Mouse (Mus musculus) left cerebral cortex, adult 2 months (tissue): ENCODE data around the gene Dnajc19. TPM values are rescaled to one million over a fixed set of nuclear protein-coding genes. Genes with fewer than 3 reads are reported as not detected.
"Not testable (repeated sequence)": the region's sequence is repeated elsewhere in the genome, so short reads cannot be mapped to it uniquely, and the experiment has no call there.

Source experiments
- DNase-seq, 2 experiments: peaks; one replicate each; pipeline ENCODE4 v3.0.0; 2021 to 2022; ENCODE audit warnings: low spot score in 2 of 2, mixed read lengths in 1 of 2; ENCODE audit errors: extremely low spot score in 1 of 2
- H3K27ac ChIP-seq: fragments of 200-600 bp; 2 replicates; pipeline ENCODE4 v1.8.1; 2022
- H3K4me3 ChIP-seq: fragments of 200-600 bp; 2 replicates; pipeline ENCODE4 v1.8.1; 2022
- CTCF ChIP-seq: fragments of 200-600 bp; IDR thresholded peaks from 2 replicates; pipeline ENCODE4 v1.8.1; 2022; ENCODE audit warnings: antibody characterized with exemption, mild to moderate bottlenecking, moderate library complexity
- intact Hi-C: fragments of 180-260 bp; cut with DNase I; formaldehyde crosslinking; loops from one replicate; pipeline ENCODE4 v1.15.1; 2025
- total RNA-seq, 2 experiments: library from RNA; stranded (reverse); gene quantifications; 2 replicates each; pipeline ENCODE4 v1.2.3; 2021

The Dnajc19 gene
- total RNA-seq, 2 experiments from 2014 or later = 39.9 to 48.8 TPM

DNA sequence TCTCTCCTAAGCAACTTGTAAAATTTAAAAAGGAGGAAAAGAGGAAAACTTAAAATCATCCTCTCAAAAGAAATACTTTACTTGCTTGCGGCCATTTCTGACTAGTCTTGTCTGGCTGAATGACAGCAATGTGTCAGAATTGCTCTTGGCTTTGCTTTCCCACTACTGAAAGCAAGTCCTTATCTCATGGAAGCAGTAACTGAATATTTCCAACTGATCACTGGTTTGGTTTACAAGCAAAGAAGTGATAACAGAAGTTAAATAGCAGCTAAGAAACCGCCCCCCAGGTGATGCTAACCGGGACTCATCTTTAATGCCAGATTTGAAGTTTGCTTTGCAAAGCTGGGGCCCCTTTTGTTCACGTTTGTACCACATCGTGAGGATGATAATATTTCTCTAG, 2.5 kb upstream of the Dnajc19 start:
- DNase-seq = no peak
- intact Hi-C loops = loop anchor here (5.0 to 10.0 kb wide), 2 partner anchors 126 to 1401 kb away; no protein-coding TSS in a partner anchor
- H3K4me3 ChIP-seq = no peak overlapping the region
- no peak for TF ChIP-seq CTCF
- H3K27ac ChIP-seq = no peak overlapping the region

DNA sequence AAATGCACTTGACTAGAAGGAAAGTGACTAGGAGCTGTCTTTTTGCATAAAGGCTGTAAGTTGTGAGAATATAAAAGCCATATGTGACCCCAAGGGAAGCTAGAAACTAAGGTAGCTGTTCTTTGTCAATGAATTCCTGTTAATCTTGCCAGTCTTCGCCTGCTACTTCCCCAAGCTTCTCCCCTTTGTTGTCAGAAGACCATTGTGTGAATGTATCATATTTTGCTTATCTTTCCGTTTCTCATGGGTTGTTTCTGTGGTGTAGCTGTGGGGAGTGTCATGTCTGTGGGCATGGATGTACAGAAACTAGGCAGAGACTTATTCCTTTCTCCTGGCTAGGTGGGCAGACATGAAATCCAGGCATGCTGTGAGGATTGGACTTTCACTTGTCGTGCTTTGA, 808 bp upstream of the Dnajc19 start:
- no peak for TF ChIP-seq CTCF
- intact Hi-C loops = loop anchor here (1.0 to 10.0 kb wide), 3 partner anchors 116 to 1403 kb away; no protein-coding TSS in a partner anchor
- DNase-seq = no peak
- H3K4me3 ChIP-seq = peak overlapping the region; percentile 65
- H3K27ac ChIP-seq = peak overlapping the region; percentile 78

DNA sequence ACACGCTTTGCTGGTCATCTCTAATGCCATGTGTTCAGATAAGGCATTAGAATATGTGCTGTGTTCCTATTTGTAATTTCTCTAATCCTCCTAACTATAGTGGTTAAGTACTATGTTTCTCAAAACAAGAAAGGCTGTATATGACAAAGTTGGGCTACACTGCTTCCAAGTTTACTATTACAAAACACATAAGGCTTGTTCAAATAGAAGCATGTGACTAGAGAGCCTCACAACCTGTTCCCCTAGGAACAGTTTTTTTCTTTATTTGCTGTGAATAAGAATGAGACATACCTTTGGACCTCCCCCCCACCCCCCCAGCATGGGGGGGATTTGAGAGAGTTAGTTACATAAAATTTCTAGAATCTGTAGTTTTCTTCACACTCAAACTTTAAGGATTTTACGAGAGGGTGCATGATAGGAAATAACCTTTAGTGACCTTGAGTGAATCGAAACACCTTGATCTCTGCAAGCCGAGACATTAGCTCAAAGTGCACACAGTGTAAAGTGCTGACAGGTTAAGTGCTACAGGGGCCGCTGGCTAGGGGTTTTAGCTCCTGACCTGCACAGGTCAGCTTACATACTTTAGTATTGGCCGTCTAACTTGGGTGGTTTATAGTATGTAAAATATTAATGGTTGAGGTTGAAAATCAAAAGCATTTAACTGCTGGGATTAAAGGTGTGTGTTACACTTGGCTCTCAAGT, 4.9 kb downstream of the Dnajc19 start:
- no peak for TF ChIP-seq CTCF
- intact Hi-C loops = no loop called here
- no peak overlapping the region for H3K27ac ChIP-seq
- H3K4me3 ChIP-seq = no peak overlapping the region
- DNase-seq = no peak

DNA sequence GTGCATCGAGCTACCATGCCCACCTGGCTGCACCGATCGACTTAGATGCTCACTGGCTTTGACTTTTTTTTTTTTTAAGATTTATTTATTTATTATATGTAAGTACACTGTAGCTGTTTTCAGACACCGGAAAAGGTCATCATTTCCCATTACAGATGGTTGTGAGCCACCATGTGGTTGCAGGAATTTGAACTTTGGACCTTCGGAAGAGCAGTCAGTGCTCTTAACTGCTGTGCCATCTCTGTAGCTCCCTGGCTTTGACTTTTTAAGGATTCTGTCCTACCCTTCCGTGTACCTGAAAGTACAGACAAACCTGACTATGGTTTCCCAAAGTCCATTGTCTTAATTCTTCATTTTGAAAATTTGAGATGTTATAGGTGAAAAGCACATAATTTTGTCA, 8.4 kb downstream of the Dnajc19 start:
- intact Hi-C loops = no loop called here
- no peak for DNase-seq
- Histone ChIP-seq H3K4me3 (no peak overlapping the region), H3K27ac (no peak overlapping the region)
- no peak for TF ChIP-seq CTCF

DNA sequence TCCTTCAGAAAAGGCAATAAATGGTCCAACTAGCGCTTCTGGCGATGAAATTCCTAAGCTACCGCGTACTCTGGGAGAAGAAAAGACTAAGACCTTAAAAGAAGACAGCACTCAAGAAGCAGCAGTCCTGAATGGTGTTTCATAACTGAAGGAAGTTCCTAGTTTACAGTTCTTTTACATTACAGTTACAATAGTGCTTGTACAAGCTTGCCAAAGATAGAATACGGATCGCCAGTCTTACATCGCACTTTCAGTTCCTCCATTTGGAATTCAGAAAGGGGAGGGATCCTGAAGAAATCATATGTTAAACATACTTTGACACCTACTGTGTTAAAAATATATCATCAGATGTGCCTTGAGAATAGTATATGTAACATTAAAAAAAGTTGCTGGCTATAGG, 12.2 kb downstream of the Dnajc19 start:
- H3K4me3 ChIP-seq, intact Hi-C loops, DNase-seq, H3K27ac ChIP-seq: not testable (repeated sequence)

DNA sequence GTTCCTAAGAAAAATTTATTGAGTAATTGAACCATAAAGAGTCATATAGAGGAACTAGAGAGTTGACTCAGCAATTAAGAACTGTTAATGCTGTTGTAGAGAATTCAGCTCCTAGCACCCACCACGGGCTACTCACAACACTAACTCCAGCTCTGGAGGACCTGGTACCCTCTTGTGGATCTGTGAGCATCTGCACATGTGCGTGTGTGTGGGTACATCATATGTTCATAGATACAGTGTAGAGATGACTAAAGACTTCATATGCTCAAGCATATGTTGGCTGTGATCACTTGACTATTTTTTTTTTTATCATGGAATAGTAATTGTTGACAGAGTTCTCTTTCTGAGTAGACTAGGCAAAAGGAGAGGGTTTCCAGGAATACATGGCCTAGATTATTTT, 18.8 kb downstream of the Dnajc19 start:
- no peak for DNase-seq
- intact Hi-C loops = no loop called here
- TF ChIP-seq CTCF = no peak
- no peak overlapping the region for H3K4me3 ChIP-seq
- no peak overlapping the region for H3K27ac ChIP-seq

DNA sequence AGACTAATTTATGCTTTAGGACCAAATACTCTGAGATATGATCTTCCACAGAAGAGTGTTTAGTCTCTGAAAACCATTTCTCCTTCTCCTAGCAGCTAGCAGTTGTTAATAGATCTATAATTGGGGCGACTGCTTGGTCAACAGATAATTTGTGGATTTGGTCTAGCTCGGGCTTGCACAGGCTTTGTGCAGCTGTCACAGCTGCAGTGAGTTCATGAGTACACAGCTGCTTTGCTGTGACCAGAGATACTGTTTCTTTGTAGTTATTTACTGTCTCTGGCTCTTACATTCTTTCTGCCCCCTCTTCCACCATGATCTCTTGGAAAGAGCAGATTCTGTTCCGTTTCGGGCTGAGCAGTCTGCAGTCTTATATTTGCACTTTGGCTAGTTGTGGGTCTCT, 39.1 kb downstream of the Dnajc19 start:
- DNase-seq = no peak
- intact Hi-C loops = loop anchor here (10.0 kb wide), 1 partner anchor 207 kb away; no protein-coding TSS in a partner anchor
- Histone ChIP-seq H3K4me3 (no peak overlapping the region), H3K27ac (no peak overlapping the region)
- TF ChIP-seq CTCF = no peak

DNA sequence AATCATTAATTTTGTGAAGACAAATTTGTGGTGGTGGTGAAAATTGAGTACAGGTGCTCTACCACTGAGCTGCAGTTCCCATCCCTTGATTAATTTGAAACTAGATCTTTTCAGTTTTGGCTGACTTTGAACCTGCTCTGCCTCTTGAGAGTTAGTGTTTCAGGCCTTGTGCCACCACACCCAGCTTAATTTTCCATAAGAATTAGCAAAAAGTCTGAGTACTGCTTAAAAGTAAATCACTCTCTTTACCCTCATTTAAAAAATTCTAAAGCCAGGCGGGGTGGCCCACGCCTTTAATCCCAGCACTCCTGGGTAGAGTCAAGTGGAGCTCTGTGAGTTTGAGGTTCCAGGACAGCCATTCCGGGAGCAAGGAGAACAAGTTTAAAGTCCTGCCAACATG, 45.4 kb downstream of the Dnajc19 start:
- no peak for DNase-seq
- H3K4me3 ChIP-seq = no peak overlapping the region
- H3K27ac ChIP-seq = no peak overlapping the region
- no peak for TF ChIP-seq CTCF
- intact Hi-C loops = no loop called here

DNA sequence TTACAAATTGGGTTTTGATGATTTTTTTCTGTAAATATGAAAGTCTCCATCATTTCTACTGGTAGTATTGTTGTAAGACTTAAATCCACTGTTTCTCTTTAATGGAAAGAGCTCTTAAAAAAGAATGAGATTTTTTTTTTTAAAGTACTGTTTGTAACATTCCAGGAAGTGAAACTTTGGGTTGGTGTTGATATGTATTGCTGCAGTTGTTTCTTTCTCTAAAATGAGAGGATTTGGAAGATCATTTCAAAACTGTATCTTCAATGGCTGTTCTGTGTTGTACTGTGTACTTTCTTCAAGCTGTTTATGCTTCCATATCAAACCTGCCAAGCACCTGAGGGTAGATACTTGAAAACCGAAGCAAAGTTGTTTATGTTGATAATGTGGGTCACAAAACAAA, 46.3 kb downstream of the Dnajc19 start:
- no peak for DNase-seq
- H3K4me3 ChIP-seq = no peak overlapping the region
- H3K27ac ChIP-seq = no peak overlapping the region
- intact Hi-C loops = no loop called here
- no peak for TF ChIP-seq CTCF

DNA sequence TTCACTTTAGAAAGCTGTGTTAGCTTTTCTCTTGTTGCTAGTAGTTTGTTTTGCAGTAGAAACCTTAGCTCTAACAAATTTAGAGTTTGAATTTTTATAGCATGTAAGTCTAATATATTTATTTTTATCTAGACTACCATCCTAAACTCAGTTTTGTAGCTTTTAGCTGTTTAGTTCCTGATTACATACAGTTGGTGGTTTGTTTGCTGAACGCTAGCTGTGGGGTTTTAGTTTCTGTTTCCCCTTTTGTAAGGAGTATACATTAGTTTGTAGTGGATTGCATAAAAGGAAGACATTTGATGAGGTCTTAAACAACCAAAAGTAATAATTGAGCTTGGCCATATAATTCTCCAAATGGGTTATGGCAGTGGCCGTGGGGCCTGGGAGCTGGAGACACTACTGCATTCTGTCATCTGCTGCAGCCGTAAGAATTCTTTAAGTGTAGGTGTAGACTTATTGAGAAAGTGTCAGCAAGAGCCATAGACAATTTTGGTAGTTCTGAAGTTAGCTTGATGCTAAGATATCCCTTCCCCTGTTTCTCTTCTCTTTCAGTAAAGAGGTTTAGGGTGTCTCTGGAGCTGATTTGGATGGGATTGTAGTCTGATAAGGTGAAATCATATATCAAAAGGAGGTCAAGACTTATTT, 47.3 kb downstream of the Dnajc19 start:
- Histone ChIP-seq H3K4me3 (no peak overlapping the region), H3K27ac (no peak overlapping the region)
- no peak for DNase-seq
- intact Hi-C loops = no loop called here
- no peak for TF ChIP-seq CTCF

DNA sequence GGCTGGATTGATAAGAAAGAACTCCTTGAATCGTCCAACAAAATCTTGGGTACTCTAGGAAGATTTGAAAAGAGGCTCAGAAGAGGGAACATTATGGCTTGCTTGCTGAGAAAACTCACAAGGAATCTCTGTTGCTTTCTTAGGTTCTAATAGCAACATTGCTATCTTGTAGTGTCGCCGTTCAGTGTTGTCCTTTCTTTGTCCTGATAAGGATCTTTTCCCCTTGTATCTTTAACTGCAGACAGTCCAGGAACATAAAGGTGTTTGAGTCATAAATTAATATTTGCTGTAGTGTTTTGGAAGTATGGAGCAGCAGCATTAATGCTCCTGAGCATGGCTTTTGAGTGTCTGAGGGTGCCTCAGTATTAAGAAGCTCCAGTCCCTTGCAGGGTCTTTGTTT, 50.5 kb downstream of the Dnajc19 start:
- no peak overlapping the region for H3K4me3 ChIP-seq
- TF ChIP-seq CTCF = no peak
- DNase-seq = no peak
- no peak overlapping the region for H3K27ac ChIP-seq
- intact Hi-C loops = no loop called here

DNA sequence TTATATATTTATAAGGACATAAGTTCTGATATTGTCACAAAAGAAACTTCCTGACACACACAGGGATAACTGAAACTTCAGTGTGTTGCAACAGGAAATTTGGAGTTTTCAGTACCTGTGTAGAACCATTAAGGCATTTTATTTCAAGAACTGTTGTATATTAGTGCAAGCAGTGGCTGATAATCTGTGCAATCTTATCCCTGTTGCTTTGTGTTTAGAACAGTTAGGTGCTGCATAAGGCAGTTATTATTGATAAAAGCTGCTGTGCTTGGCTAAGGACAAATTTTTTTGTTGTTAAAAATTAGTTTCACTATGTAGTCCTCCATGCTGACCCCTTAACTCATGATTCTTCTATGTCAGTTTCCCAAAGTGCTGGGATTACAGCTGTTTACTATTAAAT, 52.2 kb downstream of the Dnajc19 start:
- TF ChIP-seq CTCF = no peak
- no peak overlapping the region for H3K4me3 ChIP-seq
- DNase-seq = no peak
- H3K27ac ChIP-seq = no peak overlapping the region
- intact Hi-C loops = no loop called here

DNA sequence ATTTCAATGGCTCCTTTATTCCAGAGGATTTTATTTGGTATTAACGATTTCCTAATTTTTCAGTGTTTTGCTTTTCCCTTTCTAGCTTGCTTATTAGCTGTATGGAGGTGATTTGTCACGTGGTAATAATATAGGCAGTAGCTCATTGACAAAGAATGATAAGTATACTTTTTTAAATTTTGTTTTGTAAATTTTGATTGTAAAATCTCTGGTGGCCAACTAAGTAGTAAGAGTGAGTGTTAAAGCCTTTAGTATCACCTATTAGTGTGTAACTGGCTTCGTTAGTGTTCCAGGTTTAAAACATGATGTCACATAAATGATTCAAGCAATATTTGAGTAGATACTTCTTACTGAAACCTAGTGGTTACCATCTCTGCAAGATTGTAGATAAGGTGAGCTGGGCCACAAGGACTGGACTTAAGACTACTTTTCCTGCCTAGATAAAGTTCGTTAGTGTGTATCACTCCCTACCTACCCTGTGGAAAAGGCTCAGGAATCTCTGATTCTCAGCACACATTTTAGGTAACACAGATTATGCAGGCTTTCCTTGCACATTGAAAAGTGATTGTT, 59.8 kb downstream of the Dnajc19 start:
- peak overlapping the region; percentile 97 for H3K4me3 ChIP-seq
- intact Hi-C loops = no loop called here
- no peak for TF ChIP-seq CTCF
- no peak overlapping the region for H3K27ac ChIP-seq
- DNase-seq = no peak
